Mouse (Mus musculus): ENCODE results near the gene Hist1h2ak.
"Not testable (repeated sequence)": the region's sequence is repeated elsewhere in the genome, so short reads cannot be mapped to it uniquely, and the experiment has no call there.

The Hist1h2ak gene

DNA sequence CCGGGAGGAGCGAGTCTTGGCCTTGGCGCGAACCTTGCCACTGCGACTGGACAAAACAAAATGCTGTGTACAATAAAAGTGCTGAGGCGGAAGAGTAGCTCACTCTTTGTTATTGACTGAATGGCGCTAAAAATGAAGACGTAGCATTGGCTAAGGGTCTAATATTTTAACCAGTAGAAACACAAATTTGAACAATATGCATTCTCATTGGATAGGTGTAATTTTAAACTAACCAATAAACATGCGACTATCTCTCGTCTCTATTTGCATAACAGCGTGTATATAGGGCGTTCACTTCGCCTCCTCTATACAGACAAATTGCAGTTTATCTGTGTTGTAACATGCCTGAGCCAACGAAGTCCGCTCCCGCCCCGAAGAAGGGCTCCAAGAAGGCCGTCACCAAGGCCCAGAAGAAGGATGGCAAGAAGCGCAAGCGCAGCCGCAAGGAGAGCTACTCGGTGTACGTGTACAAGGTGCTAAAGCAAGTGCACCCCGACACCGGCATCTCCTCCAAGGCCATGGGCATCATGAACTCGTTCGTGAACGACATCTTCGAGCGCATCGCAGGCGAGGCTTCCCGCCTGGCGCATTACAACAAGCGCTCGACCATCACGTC lies 31.8 kb downstream of the Hist1h2ak start, which contains the start of gene Hist1h2bm:
TSS of gene Hist1h2bm (plus strand) at position 288 of the 616 bp plus-strand sequence.
- intact Hi-C loops (cut with DNase I) = not testable (repeated sequence)

DNA sequence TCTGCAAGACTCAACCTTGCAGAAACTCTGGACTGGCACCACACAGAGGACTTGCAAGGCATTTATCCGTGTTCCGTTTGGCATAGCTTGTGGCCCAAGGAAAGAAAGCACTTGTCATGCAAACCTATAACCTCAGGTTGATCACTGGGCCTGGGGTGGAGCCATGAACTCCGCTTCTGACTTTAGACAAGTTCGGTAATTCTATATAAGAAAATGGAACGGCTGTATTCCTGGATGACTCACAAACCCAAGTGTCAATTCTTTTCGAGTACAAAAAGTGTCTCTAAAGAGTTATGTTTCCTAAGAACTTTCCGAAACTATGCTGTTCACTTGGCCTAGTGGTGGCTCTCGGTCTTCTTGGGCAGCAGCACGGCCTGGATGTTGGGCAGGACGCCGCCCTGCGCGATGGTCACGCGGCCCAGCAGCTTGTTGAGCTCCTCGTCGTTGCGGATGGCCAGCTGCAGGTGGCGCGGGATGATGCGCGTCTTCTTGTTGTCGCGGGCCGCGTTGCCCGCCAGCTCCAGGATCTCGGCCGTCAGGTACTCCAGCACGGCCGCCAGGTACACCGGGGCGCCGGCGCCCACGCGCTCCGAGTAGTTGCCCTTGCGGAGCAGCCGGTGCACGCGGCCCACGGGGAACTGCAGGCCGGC lies 32.4 kb downstream of the Hist1h2ak start:
- intact Hi-C loops (cut with DNase I) = not testable (repeated sequence)

DNA sequence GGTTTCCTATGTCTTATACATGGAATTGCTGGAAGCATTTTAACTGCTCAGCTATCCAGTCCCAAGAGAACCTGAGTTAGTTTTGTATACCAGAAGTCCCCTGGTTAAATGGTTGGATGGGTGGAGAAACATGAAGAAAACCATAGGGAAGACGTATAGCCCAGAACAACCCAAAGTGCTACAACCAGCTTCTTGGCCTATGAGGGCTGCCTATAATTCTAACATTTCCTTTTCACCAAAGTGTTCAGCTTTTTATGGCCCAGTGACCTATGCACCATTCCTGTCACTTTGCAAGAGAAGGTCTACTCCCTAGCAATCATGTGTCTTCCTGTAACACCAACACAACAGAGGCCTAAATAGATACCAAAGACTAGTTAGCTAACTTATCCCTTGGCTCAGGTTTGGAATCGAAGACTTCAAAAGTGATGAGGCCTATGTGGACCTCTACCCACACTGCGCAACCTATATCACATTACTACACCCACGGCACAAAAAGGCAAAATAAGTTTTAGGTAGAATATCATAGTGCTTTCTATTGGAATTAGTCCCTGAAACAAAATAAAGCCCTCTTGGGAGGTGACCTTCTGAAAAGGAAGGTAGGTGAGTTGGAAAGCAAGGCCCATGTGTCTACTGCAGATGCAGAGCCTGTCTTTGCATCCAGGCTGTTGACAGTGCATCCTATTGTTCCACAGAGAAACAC lies 35.1 kb downstream of the Hist1h2ak start:
- intact Hi-C loops (cut with DNase I) = loop anchor here (10.0 kb wide), 1 partner anchor 1716 kb away; no protein-coding TSS in a partner anchor

DNA sequence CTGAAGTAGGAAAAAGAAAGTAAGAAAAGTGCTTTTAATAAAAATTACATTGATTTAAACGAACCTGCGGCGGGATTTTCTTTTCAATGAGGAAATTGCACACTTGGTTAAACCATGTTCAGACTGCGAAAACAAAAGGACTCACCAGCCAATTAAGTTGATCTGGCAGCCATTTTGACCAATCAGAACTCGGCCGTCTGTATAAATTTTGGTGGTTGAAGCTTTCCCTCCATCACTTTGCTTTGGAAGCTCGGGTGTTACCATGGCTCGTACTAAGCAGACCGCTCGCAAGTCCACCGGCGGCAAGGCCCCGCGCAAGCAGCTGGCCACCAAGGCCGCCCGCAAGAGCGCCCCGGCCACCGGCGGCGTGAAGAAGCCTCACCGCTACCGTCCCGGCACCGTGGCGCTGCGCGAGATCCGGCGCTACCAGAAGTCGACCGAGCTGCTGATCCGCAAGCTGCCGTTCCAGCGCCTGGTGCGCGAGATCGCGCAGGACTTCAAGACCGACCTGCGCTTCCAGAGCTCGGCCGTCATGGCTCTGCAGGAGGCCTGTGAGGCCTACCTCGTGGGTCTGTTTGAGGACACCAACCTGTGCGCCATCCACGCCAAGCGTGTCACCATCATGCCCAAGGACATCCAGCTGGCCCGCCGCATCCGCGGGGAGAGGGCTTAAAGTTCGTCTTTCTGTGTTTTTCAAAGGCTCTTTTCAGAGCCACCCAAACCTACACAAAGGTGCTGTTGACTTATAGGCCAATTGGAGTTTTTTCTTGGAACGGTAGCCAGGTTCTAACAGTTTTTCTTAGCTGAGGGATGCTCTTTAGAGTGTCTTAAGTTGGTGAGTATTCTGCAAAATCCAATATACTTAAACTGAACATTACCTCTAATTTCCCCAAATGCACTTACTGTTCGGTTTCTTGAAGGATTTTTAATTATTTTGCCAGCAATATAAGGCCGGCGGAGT lies 36.0 kb downstream of the Hist1h2ak start, which contains the start of gene Hist1h3h:
TSS of gene Hist1h3h (plus strand) at position 263 of the 961 bp plus-strand sequence.
- intact Hi-C loops (cut with DNase I) = loop anchor here (10.0 kb wide), 1 partner anchor 1717 kb away; no protein-coding TSS in a partner anchor

DNA sequence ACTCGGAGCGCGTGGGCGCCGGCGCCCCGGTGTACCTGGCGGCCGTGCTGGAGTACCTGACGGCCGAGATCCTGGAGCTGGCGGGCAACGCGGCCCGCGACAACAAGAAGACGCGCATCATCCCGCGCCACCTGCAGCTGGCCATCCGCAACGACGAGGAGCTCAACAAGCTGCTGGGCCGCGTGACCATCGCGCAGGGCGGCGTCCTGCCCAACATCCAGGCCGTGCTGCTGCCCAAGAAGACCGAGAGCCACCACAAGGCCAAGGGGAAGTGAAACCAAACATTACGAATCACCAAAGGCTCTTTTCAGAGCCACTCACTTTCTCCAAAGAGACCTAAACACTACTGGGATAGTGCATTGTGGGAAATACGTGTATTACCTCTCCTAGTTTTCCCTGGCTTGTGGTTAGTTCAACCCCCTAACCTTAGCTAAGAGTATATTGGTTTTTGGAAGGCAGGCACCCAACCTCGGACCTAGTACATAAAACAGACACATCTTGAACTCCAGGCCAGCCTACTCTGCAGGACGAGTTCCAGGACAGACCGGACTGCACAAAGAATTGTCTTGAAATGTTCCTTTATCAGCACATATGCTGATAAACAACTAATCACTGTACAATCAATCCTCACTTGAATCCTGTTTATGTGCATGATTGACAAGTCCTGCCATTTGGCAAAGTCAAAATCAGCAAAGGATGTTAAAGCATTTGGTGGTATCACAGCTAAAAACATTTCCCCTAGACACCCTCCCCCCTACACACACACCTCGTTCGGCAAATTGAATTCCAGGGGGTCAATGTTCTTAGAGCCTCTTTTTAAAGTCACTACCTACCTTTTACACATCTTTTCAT lies 36.9 kb downstream of the Hist1h2ak start:
- intact Hi-C loops (cut with DNase I) = loop anchor here (10.0 kb wide), 1 partner anchor 1718 kb away; no protein-coding TSS in a partner anchor

DNA sequence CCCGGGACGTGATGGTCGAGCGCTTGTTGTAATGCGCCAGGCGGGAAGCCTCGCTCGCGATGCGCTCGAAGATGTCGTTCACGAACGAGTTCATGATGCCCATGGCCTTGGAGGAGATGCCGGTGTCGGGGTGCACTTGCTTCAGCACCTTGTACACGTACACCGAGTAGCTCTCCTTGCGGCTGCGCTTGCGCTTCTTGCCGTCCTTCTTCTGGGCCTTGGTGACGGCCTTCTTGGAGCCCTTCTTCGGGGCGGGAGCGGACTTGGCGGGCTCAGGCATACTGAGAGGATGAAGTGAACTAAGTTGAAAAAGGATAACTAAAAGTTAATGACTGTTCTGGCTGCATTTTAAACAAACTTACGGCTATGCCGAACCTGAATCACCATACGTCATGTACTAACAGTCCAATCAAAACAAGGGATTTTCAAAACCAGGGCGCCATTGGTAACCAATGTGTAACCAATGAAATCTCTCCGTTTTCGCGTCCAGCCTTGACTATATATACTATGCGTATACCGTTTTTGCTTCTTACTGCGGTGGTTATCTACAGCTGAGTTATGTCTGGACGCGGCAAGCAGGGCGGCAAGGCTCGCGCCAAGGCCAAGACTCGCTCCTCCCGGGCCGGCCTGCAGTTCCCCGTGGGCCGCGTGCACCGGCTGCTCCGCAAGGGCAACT lies 37.6 kb downstream of the Hist1h2ak start, which contains the start of the genes Hist1h2bl and Hist1h2ai:
TSS of gene Hist1h2bl (minus strand) at position 280 of the 676 bp plus-strand sequence.
TSS of gene Hist1h2ai (plus strand) at position 559 of the 676 bp plus-strand sequence.
- intact Hi-C loops (cut with DNase I) = loop anchor here (10.0 kb wide), 1 partner anchor 1719 kb away; no protein-coding TSS in a partner anchor

DNA sequence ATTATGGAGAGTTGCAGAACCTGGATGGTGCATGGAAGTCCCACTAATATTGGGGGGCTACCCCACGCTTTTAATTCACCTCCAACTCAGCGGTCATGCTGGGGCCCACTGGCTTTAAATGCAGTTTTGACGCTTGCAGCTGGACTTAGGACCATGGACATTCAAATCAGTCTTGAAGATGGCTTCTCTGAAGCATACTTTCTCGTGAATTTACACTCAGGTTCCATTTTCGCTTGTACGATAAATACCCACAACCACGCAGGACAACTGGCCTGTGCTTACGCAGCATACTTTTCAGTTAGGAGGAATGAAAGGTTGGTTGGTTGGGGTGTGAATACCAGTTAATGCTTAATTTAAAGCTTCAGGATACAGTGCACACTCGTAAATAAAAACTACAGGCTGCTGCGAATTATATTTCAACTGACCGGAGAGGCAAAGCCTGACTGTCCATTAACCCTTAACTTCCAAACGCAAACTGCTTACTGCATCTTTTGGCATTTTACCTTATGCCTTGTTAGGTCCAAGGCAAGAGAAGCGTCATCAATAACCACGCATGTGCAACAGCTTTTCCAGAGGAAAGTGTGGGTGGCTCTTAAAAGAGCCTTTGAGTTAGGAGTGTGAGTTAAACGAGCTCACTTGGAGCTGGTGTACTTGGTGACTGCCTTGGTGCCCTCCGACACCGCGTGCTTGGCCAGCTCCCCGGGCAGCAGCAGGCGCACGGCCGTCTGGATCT lies 38.3 kb downstream of the Hist1h2ak start:
- intact Hi-C loops (cut with DNase I) = loop anchor here (10.0 kb wide), 1 partner anchor 1720 kb away; no protein-coding TSS in a partner anchor

DNA sequence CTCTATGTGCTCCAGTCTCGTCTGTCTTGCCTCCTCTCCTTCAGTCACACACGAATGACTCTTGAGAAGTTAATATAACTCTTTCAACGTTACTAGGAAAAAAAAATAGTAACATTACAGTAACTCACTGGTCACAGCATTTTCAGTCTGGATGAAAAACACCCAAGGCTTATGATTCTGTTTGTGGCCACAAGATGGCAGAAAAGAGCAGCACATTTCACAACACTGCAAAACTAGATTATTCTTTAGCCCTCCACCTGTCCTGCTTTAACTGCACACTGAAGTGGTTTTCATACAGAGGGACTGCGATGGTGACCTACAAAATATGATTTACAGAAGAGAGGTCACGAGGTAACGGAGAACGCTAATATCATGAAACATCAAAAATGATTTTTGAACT lies 38.9 kb downstream of the Hist1h2ak start:
- intact Hi-C loops (cut with DNase I) = loop anchor here (5.0 to 10.0 kb wide), 4 partner anchors 313 to 1720 kb away; no protein-coding TSS in a partner anchor

DNA sequence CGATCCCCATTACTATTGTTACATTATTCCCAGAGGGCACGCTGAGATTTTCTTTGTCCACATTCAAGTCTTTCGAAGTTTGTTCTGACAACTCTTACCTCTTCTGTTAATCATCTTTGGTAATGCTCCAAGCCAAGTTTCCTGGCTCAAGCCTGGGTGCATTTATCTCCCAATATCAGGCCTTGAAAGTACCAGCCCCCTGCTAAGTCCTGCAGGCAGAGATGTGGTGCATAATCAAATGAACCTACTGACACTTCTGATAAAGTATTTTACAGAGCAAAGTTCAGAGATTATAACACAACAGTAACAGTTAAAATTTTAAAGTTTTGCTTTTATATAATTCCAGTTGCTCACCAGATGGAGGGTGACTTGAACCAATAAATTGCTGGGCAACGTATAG lies 41.9 kb downstream of the Hist1h2ak start:
- intact Hi-C loops (cut with DNase I) = loop anchor here (2.0 to 10.0 kb wide), 5 partner anchors 19 to 1723 kb away; no protein-coding TSS in a partner anchor

DNA sequence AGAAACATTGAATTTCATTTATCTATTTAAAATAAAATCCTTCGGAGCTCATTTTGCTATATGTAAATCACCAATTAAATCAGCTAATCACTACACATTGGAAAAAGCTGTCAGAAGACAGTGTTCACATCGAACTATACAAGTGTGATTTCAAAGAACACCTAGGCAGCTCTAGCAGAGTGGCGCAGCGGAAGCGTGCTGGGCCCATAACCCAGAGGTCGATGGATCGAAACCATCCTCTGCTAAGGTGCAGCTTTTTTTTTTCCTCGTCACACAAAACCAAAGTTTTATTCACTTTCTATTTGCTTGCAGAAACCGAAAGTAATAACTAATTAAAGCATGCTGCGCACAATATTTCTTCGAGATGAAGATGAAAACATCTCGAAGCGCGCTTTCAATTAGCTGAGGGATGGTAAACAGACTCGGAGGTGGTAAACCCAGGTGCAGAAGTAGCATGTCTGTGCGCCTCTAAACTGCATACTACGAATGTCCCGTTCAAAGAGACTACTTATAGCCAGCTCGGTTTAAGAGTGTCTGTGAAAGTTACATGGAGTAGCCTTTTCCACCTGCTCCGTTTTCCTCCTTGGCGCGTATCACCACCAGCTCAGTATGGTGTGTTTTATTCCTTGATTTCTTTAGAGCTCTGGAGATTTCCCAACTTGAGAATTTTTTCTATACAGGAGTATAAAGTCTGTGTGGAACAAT lies 42.7 kb downstream of the Hist1h2ak start:
- intact Hi-C loops (cut with DNase I) = loop anchor here (5.0 to 10.0 kb wide), 4 partner anchors 316 to 1724 kb away; no protein-coding TSS in a partner anchor

DNA sequence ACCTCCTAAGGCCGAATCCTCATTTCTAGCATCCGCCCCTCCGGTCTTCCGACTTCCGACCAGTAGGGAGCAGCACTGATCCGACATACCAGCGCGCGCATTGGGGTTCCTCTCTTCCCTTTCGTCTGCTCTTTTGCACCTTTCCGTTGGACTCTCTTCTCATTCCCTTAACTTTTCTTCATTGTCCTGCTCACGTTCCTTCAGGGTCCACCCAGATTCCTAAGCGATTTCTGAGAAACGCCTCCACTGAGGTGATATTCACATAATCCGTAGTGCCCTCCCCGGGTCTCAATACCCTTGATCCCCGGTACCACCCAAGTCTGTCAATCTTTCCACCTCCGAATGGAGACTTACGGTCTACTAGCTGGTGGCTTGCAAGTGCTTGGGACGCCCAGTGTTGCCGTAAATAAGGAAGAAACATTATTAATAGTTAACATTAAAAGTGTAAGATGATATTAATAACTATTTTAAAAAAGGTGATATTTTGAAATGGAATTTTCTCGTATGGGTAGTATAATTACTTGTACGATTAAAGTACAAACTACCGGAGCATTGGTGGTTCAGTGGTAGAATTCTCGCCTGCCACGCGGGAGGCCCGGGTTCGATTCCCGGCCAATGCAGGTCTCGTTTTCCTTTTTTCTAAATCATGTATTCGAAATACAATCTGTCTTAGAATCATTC lies 43.5 kb downstream of the Hist1h2ak start:
- intact Hi-C loops (cut with DNase I) = loop anchor here (5.0 to 10.0 kb wide), 4 partner anchors 317 to 1725 kb away; no protein-coding TSS in a partner anchor

DNA sequence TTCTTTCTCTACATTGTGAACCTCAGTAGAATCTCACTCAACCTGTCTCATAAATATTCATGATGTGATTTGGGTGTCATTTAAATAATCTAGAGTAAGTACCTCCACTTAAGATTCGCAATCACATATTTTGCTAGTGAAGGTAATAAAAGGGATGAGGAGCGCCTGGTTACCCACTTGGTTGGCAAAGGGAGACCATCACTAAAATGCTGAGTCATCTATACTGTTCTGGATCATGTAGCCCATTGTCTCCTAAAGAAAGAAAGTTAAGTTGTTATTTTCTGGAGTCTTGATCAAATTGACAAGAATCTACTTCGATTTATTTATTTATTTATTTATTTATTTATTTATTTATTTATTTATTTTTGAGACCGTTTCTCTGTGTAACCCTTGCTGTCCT lies 47.0 kb downstream of the Hist1h2ak start:
- intact Hi-C loops (cut with DNase I) = no loop called here
